Mouse (Mus musculus) gastrocnemius, postnatal 25 days (tissue): ENCODE results near the gene Car12. TPM values are rescaled to one million over a fixed set of nuclear protein-coding genes. Genes with fewer than 3 reads are reported as not detected.

Experiments
- DNase-seq: peaks from one replicate; pipeline ENCODE4 v3.0.0; 2022
- long read RNA-seq, 2 experiments: library from polyadenylated mRNA; stranded (forward); transcript quantifications; one replicate each; pipeline ENCODE4 v2.0.0; 2021
- total RNA-seq, 2 experiments: library from RNA; stranded (reverse); gene quantifications; 1 replicate in 1 of 2; 2 replicates in 1 of 2; pipeline ENCODE4 v1.2.3; 2021

The Car12 gene
- total RNA-seq: under 1 TPM; 0.08 to 0.19 TPM
- long read RNA-seq, experiment 1: 0 reads
- long read RNA-seq, experiment 2: 0 reads

- DNase-seq: no peak
Observed at GRCm38 (mm10) chr9:66713135-66714021, at the start of gene Car12. TSS of gene Car12 (plus strand) at chr9:66713686.

- no peak for DNase-seq
Observed at GRCm38 (mm10) chr9:66663764-66664163, 49.7 kb upstream of the Car12 start.

- no peak for DNase-seq
Observed at GRCm38 (mm10) chr9:66664561-66664960, 48.9 kb upstream of the Car12 start.

GRCm38 (mm10) chr9:66666153-66666552 is 47.3 kb upstream of the Car12 start:
- peak; percentile 72 for DNase-seq

GRCm38 (mm10) chr9:66667046-66667445 is 46.4 kb upstream of the Car12 start:
- no peak for DNase-seq

GRCm38 (mm10) chr9:66667868-66668267 is 45.6 kb upstream of the Car12 start:
- no peak for DNase-seq

- DNase-seq: no peak
Observed at GRCm38 (mm10) chr9:66669561-66670078, 43.9 kb upstream of the Car12 start.

- DNase-seq: no peak
Observed at GRCm38 (mm10) chr9:66673771-66674170, 39.7 kb upstream of the Car12 start.

GRCm38 (mm10) chr9:66675566-66675965 is 37.9 kb upstream of the Car12 start:
- DNase-seq: no peak

- DNase-seq: no peak
Observed at GRCm38 (mm10) chr9:66680102-66680501, 33.4 kb upstream of the Car12 start.

- no peak for DNase-seq
Observed at GRCm38 (mm10) chr9:66682822-66683221, 30.7 kb upstream of the Car12 start.

GRCm38 (mm10) chr9:66685730-66686129 is 27.8 kb upstream of the Car12 start:
- DNase-seq: no peak

- DNase-seq: no peak
Observed at GRCm38 (mm10) chr9:66687713-66688112, 25.8 kb upstream of the Car12 start.

GRCm38 (mm10) chr9:66691683-66692305 is 21.7 kb upstream of the Car12 start:
- no peak for DNase-seq

- DNase-seq: no peak
Observed at GRCm38 (mm10) chr9:66697355-66698140, 15.9 kb upstream of the Car12 start.

GRCm38 (mm10) chr9:66699748-66700147 is 13.7 kb upstream of the Car12 start:
- DNase-seq: no peak

- DNase-seq: no peak
Observed at GRCm38 (mm10) chr9:66703002-66703401, 10.5 kb upstream of the Car12 start.

- no peak for DNase-seq
Observed at GRCm38 (mm10) chr9:66705354-66705753, 8.1 kb upstream of the Car12 start.

- peak; percentile 33 for DNase-seq
Observed at GRCm38 (mm10) chr9:66705766-66706165, 7.7 kb upstream of the Car12 start.

- DNase-seq: no peak
Observed at GRCm38 (mm10) chr9:66708054-66708772, 5.3 kb upstream of the Car12 start.

- peak; percentile 31 for DNase-seq
Observed at GRCm38 (mm10) chr9:66708816-66709555, 4.5 kb upstream of the Car12 start.
